ENCODE assay signal across 8 mouse cellular contexts in the genomic region with DNA sequence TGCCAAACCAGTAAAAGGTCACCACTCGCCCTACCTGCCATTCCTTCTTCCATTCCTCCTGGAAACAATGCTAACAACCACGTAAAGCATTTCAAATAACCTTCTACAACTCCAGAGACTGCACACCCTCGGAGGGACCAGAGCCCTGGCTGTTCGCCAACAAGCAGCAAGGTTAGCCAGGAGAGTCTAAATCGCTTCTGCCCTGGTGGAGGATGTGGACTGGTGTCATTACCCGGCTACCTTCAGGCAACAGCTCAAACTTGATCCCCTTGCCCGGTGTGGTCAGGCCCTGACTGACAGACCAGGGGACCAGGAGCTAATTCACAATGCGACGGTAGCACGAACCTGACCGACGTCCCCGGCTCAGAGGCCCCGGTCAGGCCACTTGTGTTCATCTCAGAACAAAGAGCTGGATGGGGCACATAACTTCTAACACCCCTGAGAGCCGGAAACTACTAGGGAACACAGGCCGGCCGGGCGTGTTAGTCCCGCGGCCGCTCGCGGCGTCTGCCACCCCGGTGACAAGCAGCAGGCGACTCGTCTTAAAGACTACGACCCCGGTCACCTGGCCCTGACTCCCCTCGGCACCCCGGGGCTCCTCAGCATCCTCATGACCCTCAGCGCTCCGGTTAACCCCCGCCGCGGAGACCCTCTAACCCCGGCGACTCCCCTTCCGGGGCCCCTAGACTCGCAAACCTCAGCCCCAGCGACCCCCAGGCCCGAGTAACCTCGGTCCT. TPM values are rescaled to one million over a fixed set of nuclear protein-coding genes. Genes with fewer than 3 reads are reported as not detected.
DNase-seq lines count a peak whose midpoint lies in the region; ATAC-seq lines count a peak whose summit lies in the region.

No protein-coding gene starts in this region.

- no peaks in the 10 kb centered on the region for H3K27me3 ChIP-seq in hindbrain, embryonic 16.5 days (replicated peaks; ENCODE audit: control insufficient read depth, insufficient read depth, low read length)
- H3K27me3 ChIP-seq in midbrain, embryonic 14.5 days (ENCODE audit: control insufficient read depth, insufficient read depth, low read length) = no peaks in the 10 kb centered on the region

- H3K4me3 ChIP-seq in hindbrain, embryonic 16.5 days (ENCODE audit: low read length) = peak overlapping the region; percentile 66
- peak overlapping the region; percentile 85 for H3K4me3 ChIP-seq in midbrain, embryonic 14.5 days (replicated peaks; ENCODE audit: low read depth, low read length)

- WGBS in hindbrain, embryonic 16.5 days = 1% methylated on average over 43 of the region's 43 CpGs
- 2% methylated on average over 43 of the region's 43 CpGs for WGBS in midbrain, embryonic 14.5 days

- peak overlapping the region; percentile 84 for H3K4me2 ChIP-seq in hindbrain, embryonic 16.5 days (ENCODE audit: low read length)
- peak overlapping the region; percentile 92 for H3K4me2 ChIP-seq in midbrain, embryonic 14.5 days (ENCODE audit: low read length)

- peak; percentile 64 for DNase-seq in CD4-positive, CD25-positive, alpha-beta regulatory T cell, adult 2 months (ENCODE audit: low read depth, low spot score)
- peak; percentile 76 to 84 for DNase-seq in cerebellum, postnatal 14 days
- DNase-seq in gastrocnemius, adult 8-10 months (ENCODE audit: low spot score in 2 of 2) = peak; percentile 59 to 68
- peak; percentile 38 for DNase-seq in liver
- peak; percentile 61 for DNase-seq in midbrain, embryonic 14.5 days
- peak; percentile 61 to 62 for DNase-seq in spleen, postnatal 36 days (ENCODE audit: low spot score in 2 of 2)

- peaks cover 18% of the 10 kb centered on the region for H3K4me1 ChIP-seq in hindbrain, embryonic 16.5 days (ENCODE audit: control insufficient read depth, insufficient read depth, low read depth, low read length)
- H3K4me1 ChIP-seq in midbrain, embryonic 14.5 days (ENCODE audit: control insufficient read depth, insufficient read depth, low read length) = peaks cover 17% of the 10 kb centered on the region

- H3K9me3 ChIP-seq in hindbrain, embryonic 16.5 days (ENCODE audit: control insufficient read depth, low read length) = no peaks in the 10 kb centered on the region
- no peaks in the 10 kb centered on the region for H3K9me3 ChIP-seq in midbrain, embryonic 14.5 days (ENCODE audit: control insufficient read depth, low read length)

- ATAC-seq in CD4-positive, CD25-positive, alpha-beta regulatory T cell, adult 4 months = no peak
- ATAC-seq in hindbrain, embryonic 16.5 days = no peak
- ATAC-seq in midbrain, embryonic 14.5 days (ENCODE audit: low FRiP score, low TSS enrichment) = peak; percentile 3; the same call in 1 of the 2 replicates

- no peaks in the 10 kb centered on the region for H3K36me3 ChIP-seq in hindbrain, embryonic 16.5 days (ENCODE audit: control insufficient read depth, insufficient read depth, low read length)
- H3K36me3 ChIP-seq in midbrain, embryonic 14.5 days (ENCODE audit: control insufficient read depth, insufficient read depth, low read length) = no peaks in the 10 kb centered on the region

- peak overlapping the region; percentile 70 for H3K27ac ChIP-seq in hindbrain, embryonic 16.5 days (ENCODE audit: low read depth, low read length)
- 0 out of 2 replicates have a peak overlapping the region, but pooled peaks have one; percentile 32 for H3K27ac ChIP-seq in midbrain, embryonic 14.5 days (replicated peaks; ENCODE audit: low read depth, low read length)

- H3K9ac ChIP-seq in hindbrain, embryonic 16.5 days (ENCODE audit: low read depth, low read length) = peak overlapping the region; percentile 91
- H3K9ac ChIP-seq in midbrain, embryonic 14.5 days (replicated peaks; ENCODE audit: low read length) = peak overlapping the region; percentile 79

RNA-seq across cellular contexts. Expression of a gene that starts 0.9 kb away (rescaled TPM):
- polyA plus RNA-seq in CD4-positive, CD25-positive, alpha-beta regulatory T cell, adult 4 months (2017; shearing (Covaris generic)) = 10 to 100 TPM; 34.7 to 59.5 TPM
- total RNA-seq in gastrocnemius, adult 8-10 months (2022) = 10 to 100 TPM; 26.6 to 38.4 (median 30.2) TPM
- polyA plus RNA-seq in hindbrain, embryonic 16.5 days (2015; fragmentation: Nextera tagmentation; extraction: Ambion mirVana) = 19.7 and 23.3 TPM in 2 replicates
- polyA plus RNA-seq in midbrain, embryonic 14.5 days (2014; fragmentation: Nextera tagmentation; extraction: Ambion mirVana) = 23.3 and 33.3 TPM in 2 replicates

RNA-seq across cellular contexts. Expression of a gene that starts 42.5 kb away (rescaled TPM):
- 10 to 100 TPM; 21.1 to 33.0 TPM for polyA plus RNA-seq in CD4-positive, CD25-positive, alpha-beta regulatory T cell, adult 4 months (2017; shearing (Covaris generic))
- 10 to 100 TPM; 13.1 to 16.7 (median 14.8) TPM for total RNA-seq in gastrocnemius, adult 8-10 months (2022)
- 15.2 and 18.9 TPM in 2 replicates for polyA plus RNA-seq in hindbrain, embryonic 16.5 days (2015; fragmentation: Nextera tagmentation; extraction: Ambion mirVana)
- polyA plus RNA-seq in midbrain, embryonic 14.5 days (2014; fragmentation: Nextera tagmentation; extraction: Ambion mirVana) = 11.7 and 13.4 TPM in 2 replicates
